Mouse (Mus musculus) hindbrain, embryonic 12.5 days (tissue): ENCODE results near the gene Ap4e1. TPM values are rescaled to one million over a fixed set of nuclear protein-coding genes. Genes with fewer than 3 reads are reported as not detected.
"Not testable (repeated sequence)": the region's sequence is repeated elsewhere in the genome, so short reads cannot be mapped to it uniquely, and the experiment has no call there.

Experiments used
- ATAC-seq: fragments of 200-750 bp; cut with Nextera tagmentation; 2 replicates; pipeline ENCODE4 v1.8.0; 2017; ENCODE audit warnings: moderate TSS enrichment; ENCODE audit not compliant: low FRiP score
- H3K27ac ChIP-seq: fragments of 300-500 bp; sonication (generic); 2 replicates; pipeline ENCODE4 v1.5.1; 2016; ENCODE audit warnings: mild to moderate bottlenecking
- H3K27me3 ChIP-seq: fragments of 300-500 bp; sonication (generic); 2 replicates; pipeline ENCODE4 v1.6.1; 2016; ENCODE audit warnings: mild to moderate bottlenecking
- H3K36me3 ChIP-seq: fragments of 300-500 bp; sonication (generic); 2 replicates; pipeline ENCODE4 v1.6.1; 2016; ENCODE audit warnings: mild to moderate bottlenecking
- H3K4me1 ChIP-seq: fragments of 300-500 bp; sonication (generic); 2 replicates; pipeline ENCODE4 v1.6.1; 2016
- H3K4me2 ChIP-seq: fragments of 300-500 bp; sonication (generic); replicated peaks from 2 replicates; pipeline ENCODE4 v1.6.1; 2016; ENCODE audit warnings: mild to moderate bottlenecking
- H3K4me3 ChIP-seq: fragments of 300-500 bp; sonication (generic); 2 replicates; pipeline ENCODE4 v1.5.1; 2016; ENCODE audit warnings: mild to moderate bottlenecking
- H3K9ac ChIP-seq: fragments of 300-500 bp; sonication (generic); 2 replicates; pipeline ENCODE4 v1.6.1; 2016; ENCODE audit warnings: mild to moderate bottlenecking, moderate library complexity
- H3K9me3 ChIP-seq: fragments of 300-500 bp; sonication (generic); replicated peaks from 2 replicates; pipeline ENCODE4 v1.6.1; 2016; ENCODE audit warnings: mild to moderate bottlenecking
- WGBS: fragments of 180-500 bp; shearing (Covaris S2); methylation state at CpG from one replicate; pipeline ENCODE4 v1.1.7; 2016; 5-methylcytosine and 5-hydroxymethylcytosine counted together
- microRNA-seq: library from miRNA; unstranded; fragments of <30 nt; microRNA quantifications from one replicate; pipeline ENCODE4, GENCODE M21; 2017
- polyA plus RNA-seq: library from polyadenylated mRNA; unstranded; fragments of >200 nt; fragmentation: Nextera tagmentation; extraction: Ambion mirVana; gene quantifications from 2 replicates; pipeline ENCODE4 v1.2.1, GENCODE M21; 2016

Ap4e1 gene
- polyA plus RNA-seq, 1 experiment from 2014 or later: 12.9 TPM

DNA sequence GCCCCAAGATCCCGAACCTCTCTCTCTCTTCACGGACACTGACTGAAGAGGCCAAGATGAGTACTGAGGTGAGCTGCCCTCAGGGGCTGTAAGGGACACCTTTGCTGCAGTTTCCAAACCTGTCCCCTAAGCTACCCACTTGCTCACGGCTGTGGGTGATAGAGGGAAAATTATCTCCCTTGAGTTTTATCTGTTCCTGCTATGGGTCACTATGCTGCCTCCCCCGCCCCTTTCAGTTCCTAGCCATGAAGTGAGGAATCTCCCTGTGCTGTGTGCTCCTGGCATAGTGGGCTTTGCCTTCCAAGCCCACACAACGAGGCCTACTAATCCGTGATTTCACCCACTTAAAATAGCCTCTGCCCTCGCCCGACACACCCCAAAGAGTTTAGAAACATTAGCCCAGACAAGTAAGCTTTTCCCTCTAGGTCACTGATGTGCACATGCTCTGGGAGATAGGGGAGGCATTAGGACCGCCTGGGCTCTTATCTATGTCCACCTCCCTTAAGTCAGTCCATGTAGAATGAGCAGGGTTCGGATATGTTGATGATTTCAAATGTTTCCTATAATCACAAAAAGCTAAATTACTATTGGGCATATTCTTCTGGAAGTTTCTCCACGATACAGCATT, 72.2 kb downstream of the Ap4e1 start:
- Histone ChIP-seq H3K4me3 (no peak overlapping the region), H3K9ac (no peak overlapping the region), H3K9me3 (no peaks in the 10 kb centered on the region), H3K27me3 (no peaks in the 10 kb centered on the region), H3K27ac (no peak overlapping the region), H3K36me3 (no peaks in the 10 kb centered on the region), H3K4me1 (no peaks in the 10 kb centered on the region), H3K4me2 (no peak overlapping the region)
- ATAC-seq: no peak
- WGBS: 89% methylated on average over 11 of the region's 11 CpGs

DNA sequence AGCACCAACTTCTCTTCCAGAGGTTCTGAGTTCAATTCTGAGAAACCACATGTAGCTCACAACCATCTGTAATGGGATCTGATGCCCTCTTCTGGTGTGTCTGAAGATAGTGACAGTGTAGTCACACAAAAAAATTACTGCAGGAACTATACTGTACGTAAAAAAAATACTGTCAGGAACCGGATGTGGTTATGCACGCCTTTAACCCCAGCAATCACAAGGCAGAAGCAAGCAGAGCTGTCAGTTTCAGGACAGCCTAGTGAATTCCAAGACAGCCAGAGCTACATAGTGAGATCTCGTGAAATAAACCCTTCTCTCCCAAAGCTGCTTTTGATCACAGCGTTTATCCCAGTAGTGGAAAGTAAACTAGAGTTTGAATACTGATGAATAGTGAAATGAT, 77.7 kb downstream of the Ap4e1 start:
- H3K9ac ChIP-seq: no peak overlapping the region
- WGBS: 95% methylated on average over 5 of the region's 5 CpGs
- H3K27me3 ChIP-seq: no peaks in the 10 kb centered on the region
- no peak overlapping the region for H3K4me2 ChIP-seq
- no peak overlapping the region for H3K27ac ChIP-seq
- no peaks in the 10 kb centered on the region for H3K4me1 ChIP-seq
- no peak overlapping the region for H3K4me3 ChIP-seq
- no peaks in the 10 kb centered on the region for H3K9me3 ChIP-seq
- H3K36me3 ChIP-seq: no peaks in the 10 kb centered on the region
- no peak for ATAC-seq

- not testable (repeated sequence) for H3K27ac ChIP-seq, H3K9ac ChIP-seq, H3K27me3 ChIP-seq, ATAC-seq, H3K4me1 ChIP-seq, H3K36me3 ChIP-seq, H3K4me2 ChIP-seq, H3K4me3 ChIP-seq, H3K9me3 ChIP-seq
Measured at GRCm38 (mm10) chr2:127090151-127090550, 81.6 kb downstream of the Ap4e1 start.

DNA sequence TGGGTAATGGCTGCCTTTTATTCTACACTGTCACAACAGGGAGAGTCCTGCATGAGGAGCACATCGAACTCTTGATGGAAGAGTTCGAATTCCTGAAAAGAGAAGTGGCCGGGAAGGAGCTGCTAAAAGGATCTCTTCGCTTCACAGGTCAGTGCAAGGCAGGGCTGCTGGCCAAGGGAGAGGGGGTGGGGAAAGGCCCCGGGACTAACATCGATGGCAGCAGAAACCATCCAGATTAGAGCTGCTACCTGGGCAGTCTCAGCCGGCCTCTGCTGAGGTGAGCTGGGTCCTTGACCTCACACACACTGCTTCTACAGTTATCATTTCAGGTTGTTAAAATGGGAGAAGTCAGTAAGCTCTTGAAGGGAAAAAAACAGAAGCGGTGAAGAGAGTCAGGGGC, 83.5 kb downstream of the Ap4e1 start:
- no peaks in the 10 kb centered on the region for H3K9me3 ChIP-seq
- no peaks in the 10 kb centered on the region for H3K27me3 ChIP-seq
- no peak overlapping the region for H3K4me2 ChIP-seq
- 76% methylated on average over 8 of the region's 8 CpGs for whole genome bisulfite sequencing
- ATAC-seq: no peak
- H3K9ac ChIP-seq: no peak overlapping the region
- no peaks in the 10 kb centered on the region for H3K4me1 ChIP-seq
- no peak overlapping the region for H3K27ac ChIP-seq
- H3K36me3 ChIP-seq: no peaks in the 10 kb centered on the region
- no peak overlapping the region for H3K4me3 ChIP-seq

DNA sequence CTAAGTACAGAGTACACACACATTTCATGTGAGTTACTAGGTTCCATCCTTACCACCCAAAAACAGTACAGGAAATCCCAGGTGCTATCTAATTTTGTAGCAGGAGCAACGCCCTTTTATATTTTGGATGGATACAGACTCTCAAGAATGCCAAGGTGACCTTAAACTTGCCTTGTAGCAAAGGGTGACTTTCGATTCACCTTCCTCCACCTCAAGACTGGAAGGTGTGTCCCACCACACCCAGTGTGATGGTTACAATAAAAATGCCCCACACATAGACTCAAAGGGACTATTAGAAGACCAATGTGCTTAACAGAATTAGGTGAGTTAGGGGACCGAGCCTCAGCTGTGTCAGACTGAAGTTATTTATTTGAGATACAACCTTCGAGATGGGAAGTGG, 100.5 kb downstream of the Ap4e1 start:
- Histone ChIP-seq H3K9ac (no peak overlapping the region), H3K9me3 (no peaks in the 10 kb centered on the region), H3K27me3 (no peaks in the 10 kb centered on the region), H3K36me3 (peaks cover 73% of the 10 kb centered on the region), H3K4me1 (no peaks in the 10 kb centered on the region), H3K27ac (no peak overlapping the region), H3K4me3 (no peak overlapping the region), H3K4me2 (no peak overlapping the region)
- 95% methylated on average over 4 of the region's 4 CpGs for WGBS
- ATAC-seq: no peak

Small RNAs within 50 kb of the gene (microRNA-seq; reads per million reads assigned to microRNA genes)
- not detected for gene Gm24081

Other genes starting within 250 kb of the Ap4e1 start
- 3.2 and 3.3 TPM in 2 replicates for gene Usp50, start 225.2 kb upstream of the Ap4e1 start, polyA plus RNA-seq
- 43.0 and 46.8 TPM in 2 replicates for gene Trpm7, start 132.5 kb upstream of the Ap4e1 start, polyA plus RNA-seq
- 35.6 and 37.2 TPM in 2 replicates for gene Sppl2a, start 75.5 kb upstream of the Ap4e1 start, polyA plus RNA-seq
- 26.4 and 27.4 TPM in 2 replicates for gene Blvra, start 61.9 kb downstream of the Ap4e1 start, polyA plus RNA-seq
- gene Ncaph, start 125.2 kb downstream of the Ap4e1 start, polyA plus RNA-seq: 58.5 and 62.6 TPM in 2 replicates
- gene Itpripl1, start 134.7 kb downstream of the Ap4e1 start, polyA plus RNA-seq: 13.9 and 16.7 TPM in 2 replicates
- 2.6 and 2.8 TPM in 2 replicates for gene 1810024B03Rik, start 199.6 kb downstream of the Ap4e1 start, polyA plus RNA-seq
- gene Snrnp200, start 199.7 kb downstream of the Ap4e1 start, polyA plus RNA-seq: 86.8 and 88.0 TPM in 2 replicates
- 54.7 and 56.2 TPM in 2 replicates for gene Ciao1, start 239.1 kb downstream of the Ap4e1 start, polyA plus RNA-seq
- 41.1 and 41.3 TPM in 2 replicates for gene Tmem127, start 239.2 kb downstream of the Ap4e1 start, polyA plus RNA-seq